Mouse (Mus musculus) neural tube, embryonic 11.5 days (tissue): ENCODE data around the gene C1galt1c1. TPM values are rescaled to one million over a fixed set of nuclear protein-coding genes. Genes with fewer than 3 reads are reported as not detected.

Source experiments
- ATAC-seq: fragments of 200-750 bp; cut with Nextera tagmentation; 2 replicates; pipeline ENCODE4 v1.8.0; 2017; ENCODE audit warnings: moderate number of reproducible peaks, mild to moderate bottlenecking, moderate TSS enrichment, moderate library complexity; ENCODE audit not compliant: insufficient read depth, low FRiP score, low TSS enrichment
- DNase-seq: peaks from one replicate; pipeline ENCODE4 v3.0.0-alpha.2; 2015; ENCODE audit warnings: low spot score
- H3K27ac ChIP-seq: fragments of 300-500 bp; sonication (generic); 2 replicates; pipeline ENCODE4 v1.5.1; 2014; ENCODE audit warnings: low read depth, mild to moderate bottlenecking, low read length
- H3K27me3 ChIP-seq: fragments of 300-500 bp; sonication (generic); 2 replicates; pipeline ENCODE4 v1.6.1; 2014; ENCODE audit warnings: mild to moderate bottlenecking, low read length, mixed read lengths; ENCODE audit not compliant: control insufficient read depth, insufficient read depth
- H3K36me3 ChIP-seq: fragments of 300-500 bp; sonication (generic); 2 replicates; pipeline ENCODE4 v1.6.1; 2014; ENCODE audit warnings: mild to moderate bottlenecking, low read length, moderate library complexity, mixed read lengths; ENCODE audit not compliant: control insufficient read depth, insufficient read depth
- H3K4me1 ChIP-seq: fragments of 300-500 bp; sonication (generic); 2 replicates; pipeline ENCODE4 v1.6.1; 2014; ENCODE audit warnings: low read length, mixed read lengths; ENCODE audit not compliant: control insufficient read depth, insufficient read depth
- H3K4me2 ChIP-seq: fragments of 300-500 bp; sonication (generic); 2 replicates; pipeline ENCODE4 v1.6.1; 2014; ENCODE audit warnings: low read depth, mild to moderate bottlenecking, moderate library complexity
- H3K4me3 ChIP-seq: fragments of 300-500 bp; sonication (generic); 2 replicates; pipeline ENCODE4 v1.5.1; 2014; ENCODE audit warnings: low read depth, low read length
- H3K9ac ChIP-seq: fragments of 300-500 bp; sonication (generic); 2 replicates; pipeline ENCODE4 v1.6.1; 2014; ENCODE audit warnings: mild to moderate bottlenecking, low read length
- H3K9me3 ChIP-seq: fragments of 300-500 bp; sonication (generic); 2 replicates; pipeline ENCODE4 v1.6.1; 2016; ENCODE audit warnings: low read length; ENCODE audit not compliant: control insufficient read depth
- WGBS: fragments of 180-500 bp; shearing (Covaris S2); extraction: QIAGEN DNeasy Blood & Tissue Kit; methylation state at CpG from one replicate; pipeline ENCODE4 v1.1.7; 2014; 5-methylcytosine and 5-hydroxymethylcytosine counted together
- polyA plus RNA-seq: library from polyadenylated mRNA; unstranded; fragments of >200 nt; fragmentation: Nextera tagmentation; extraction: Ambion mirVana; gene quantifications from 2 replicates; pipeline ENCODE4 v1.2.1, GENCODE M21; 2014

C1galt1c1 gene
- polyA plus RNA-seq, 1 experiment from 2014 or later, result 22.7 TPM

GRCm38 (mm10) chrX:38581140-38581539, 53.7 kb downstream of the C1galt1c1 start:
- Histone ChIP-seq H3K4me1 (no peaks in the 10 kb centered on the region), H3K9me3 (no peaks in the 10 kb centered on the region), H3K27me3 (no peaks in the 10 kb centered on the region), H3K27ac (no peak overlapping the region), H3K9ac (no peak overlapping the region), H3K4me2 (no peak overlapping the region), H3K4me3 (no peak overlapping the region), H3K36me3 (no peaks in the 10 kb centered on the region)
- no peak for DNase-seq
- WGBS, result 93% methylated on average over 1 of the region's 1 CpGs
- no peak for ATAC-seq

Other genes with a start within 250 kb of the C1galt1c1 start
- 90.3 and 91.5 TPM in 2 replicates for gene Lamp2, start 178.6 kb downstream of the C1galt1c1 start, polyA plus RNA-seq
- 45.5 and 47.8 TPM in 2 replicates for gene Cul4b, start 58.9 kb downstream of the C1galt1c1 start, polyA plus RNA-seq
- gene Mcts1, start 34.5 kb downstream of the C1galt1c1 start, polyA plus RNA-seq, result 102 TPM in 2 replicates
- gene 6030498E09Rik, start 137.6 kb upstream of the C1galt1c1 start, polyA plus RNA-seq, result not detected in 2 replicates